Mouse (Mus musculus) cerebellum, adult 2 months (tissue): Measurements from ENCODE around the gene Fam24a. TPM values are rescaled to one million over a fixed set of nuclear protein-coding genes. Genes with fewer than 3 reads are reported as not detected.

Experiments used
- DNase-seq, 2 experiments: peaks; one replicate each; pipeline ENCODE4 v3.0.0; 2021
- H3K27ac ChIP-seq: fragments of 200-500 bp; 2 replicates; pipeline ENCODE4 v1.5.1; 2012; ENCODE audit warnings: low read length, control low read depth, inconsistent platforms; ENCODE audit not compliant: insufficient read depth
- H3K27me3 ChIP-seq: fragments of 200-500 bp; 2 replicates; pipeline ENCODE4 v1.6.1; 2012; ENCODE audit warnings: inconsistent platforms, mild to moderate bottlenecking, low read length, moderate library complexity; ENCODE audit not compliant: control insufficient read depth, insufficient read depth
- H3K4me1 ChIP-seq: fragments of 200-500 bp; 2 replicates; pipeline ENCODE4 v1.6.1; 2011; ENCODE audit warnings: low read length; ENCODE audit not compliant: control insufficient read depth, insufficient read depth
- H3K4me3 ChIP-seq: fragments of 200-500 bp; replicated peaks from 2 replicates; pipeline ENCODE3; 2011; ENCODE audit warnings: mild to moderate bottlenecking, low read depth, low read length, control low read depth; ENCODE audit not compliant: insufficient read depth
- CTCF ChIP-seq: fragments of 200-500 bp; IDR thresholded peaks from 2 replicates; pipeline ENCODE4 v1.5.1; 2011; ENCODE audit warnings: low read depth, mild to moderate bottlenecking, control low read depth, low read length, moderate library complexity, borderline replicate concordance; ENCODE audit not compliant: insufficient read depth
- POLR2A ChIP-seq: fragments of 200-500 bp; IDR thresholded peaks from 2 replicates; pipeline ENCODE4 v1.6.1; 2011; ENCODE audit warnings: low read length, control low read depth, borderline replicate concordance; ENCODE audit not compliant: insufficient read depth
- WGBS: fragments of 180-500 bp; shearing (Covaris S2); methylation state at CpG from one replicate; pipeline ENCODE4 v1.1.7; 2018; 5-methylcytosine and 5-hydroxymethylcytosine counted together
- polyA plus RNA-seq: library from polyadenylated mRNA; depleted of rRNA; stranded (reverse); fragments of >200 nt; gene quantifications from 2 replicates; pipeline ENCODE4 v1.2.3, GENCODE M21; 2012; rRNA removed

Gene Fam24a
- polyA plus RNA-seq = not detected in 2 replicates

DNA sequence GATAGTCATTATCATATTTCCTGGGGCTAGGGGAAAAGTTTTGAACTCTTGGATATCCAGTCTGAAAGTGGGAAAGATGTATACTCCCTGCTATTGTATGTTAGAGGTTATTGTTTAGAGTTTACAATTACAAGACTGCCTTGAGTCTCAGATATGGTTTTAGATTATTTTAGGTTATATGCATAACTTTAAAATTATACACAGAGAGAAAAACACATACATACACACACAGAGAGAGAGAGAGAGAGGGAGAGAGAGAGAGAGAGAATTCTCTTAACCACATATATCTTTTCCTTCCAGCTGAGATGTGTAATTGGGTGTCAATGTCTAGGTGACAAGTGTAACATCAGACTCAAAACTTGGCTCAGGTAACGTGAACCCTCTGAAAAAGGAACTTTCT is at the start of gene Fam24a:
Fam24a (plus strand) TSS at position 301 of the 400 bp plus-strand sequence.
- no peaks in the 10 kb centered on the region for H3K27me3 ChIP-seq
- no peak within 1 kb of the TSS for H3K4me3 ChIP-seq
- H3K4me1 ChIP-seq = no peaks in the 10 kb centered on the region
- no peak for DNase-seq
- WGBS = 46% methylated on average over 1 of the region's 1 CpGs
- H3K27ac ChIP-seq = no peak within 1 kb of the TSS
- TF ChIP-seq CTCF (no peak), POLR2A (no peak)

GRCm38 (mm10) chr7:131297151-131297550 is 36.5 kb upstream of the Fam24a start:
- no peak for TF ChIP-seq POLR2A
- no peak for TF ChIP-seq CTCF
- Histone ChIP-seq H3K27ac (no peak overlapping the region), H3K4me1 (no peaks in the 10 kb centered on the region), H3K4me3 (no peak overlapping the region), H3K27me3 (no peaks in the 10 kb centered on the region)
- WGBS = 74% methylated on average over 8 of the region's 8 CpGs
- DNase-seq = no peak

- WGBS = 80% methylated on average over 8 of the region's 8 CpGs
- no peak for DNase-seq
- H3K27ac ChIP-seq = no peak overlapping the region
- no peak for TF ChIP-seq POLR2A
- TF ChIP-seq CTCF = no peak
- no peak overlapping the region for H3K4me3 ChIP-seq
- H3K4me1 ChIP-seq = no peaks in the 10 kb centered on the region; the same call in 1 of the 2 replicates
- no peaks in the 10 kb centered on the region for H3K27me3 ChIP-seq
Observed at GRCm38 (mm10) chr7:131303340-131303739, 30.3 kb upstream of the Fam24a start.

- Histone ChIP-seq H3K27ac (no peak overlapping the region), H3K4me1 (no peaks in the 10 kb centered on the region; the same call in 1 of the 2 replicates), H3K27me3 (no peaks in the 10 kb centered on the region), H3K4me3 (no peak overlapping the region)
- DNase-seq = no peak
- WGBS = 80% methylated on average over 5 of the region's 5 CpGs
- TF ChIP-seq CTCF (no peak), POLR2A (no peak)
Observed at GRCm38 (mm10) chr7:131306733-131307132, 26.9 kb upstream of the Fam24a start.

DNA sequence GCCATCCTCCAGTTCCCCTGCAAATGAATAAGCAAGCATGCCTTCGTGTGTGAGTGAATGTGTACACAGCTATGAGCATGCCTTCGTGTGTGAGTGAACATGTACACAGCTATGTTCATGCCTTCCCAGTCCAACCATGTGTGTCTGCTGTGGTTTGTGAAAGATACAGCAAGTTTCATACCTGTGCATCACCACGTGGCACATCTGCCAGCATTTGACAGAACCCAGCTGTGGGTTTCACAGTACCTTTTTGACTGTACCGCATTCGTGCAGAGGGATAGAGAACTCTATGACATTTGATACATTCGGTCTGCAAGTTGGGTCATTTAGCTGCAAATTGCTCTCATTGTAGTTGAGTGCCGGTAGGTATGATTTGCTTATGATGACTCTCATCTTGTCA is 19.2 kb upstream of the Fam24a start:
- WGBS = 85% methylated on average over 7 of the region's 7 CpGs
- no peak for DNase-seq
- no peak overlapping the region for H3K27ac ChIP-seq
- H3K27me3 ChIP-seq = no peaks in the 10 kb centered on the region
- no peak for TF ChIP-seq POLR2A
- H3K4me3 ChIP-seq = no peak overlapping the region
- no peaks in the 10 kb centered on the region for H3K4me1 ChIP-seq

DNA sequence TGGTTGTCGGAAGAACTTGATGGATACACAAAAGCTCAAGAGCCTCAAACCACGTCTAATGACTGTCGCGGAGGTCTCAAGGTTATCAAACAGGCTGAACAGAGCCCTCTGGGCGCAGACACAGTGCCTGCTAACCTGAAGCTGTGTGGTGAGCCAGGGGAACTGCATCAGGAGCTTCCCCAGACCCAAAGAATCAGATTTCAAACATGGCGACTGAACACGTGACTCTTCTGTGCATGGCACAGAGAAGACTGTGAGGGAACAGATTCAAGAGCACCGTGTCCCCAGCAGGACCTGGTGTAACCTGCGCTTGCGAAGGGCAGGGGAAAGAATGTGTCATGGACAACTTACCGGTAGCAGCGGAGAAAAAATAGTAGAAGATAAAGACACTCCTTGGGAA is 16.1 kb upstream of the Fam24a start:
- TF ChIP-seq CTCF = no peak
- no peak for TF ChIP-seq POLR2A
- no peak for DNase-seq
- no peaks in the 10 kb centered on the region for H3K4me1 ChIP-seq
- 76% methylated on average over 12 of the region's 12 CpGs for WGBS
- H3K27ac ChIP-seq = no peak overlapping the region
- no peaks in the 10 kb centered on the region for H3K27me3 ChIP-seq
- H3K4me3 ChIP-seq = no peak overlapping the region

GRCm38 (mm10) chr7:131318340-131318739 is 15.3 kb upstream of the Fam24a start:
- no peak overlapping the region for H3K27ac ChIP-seq
- no peak overlapping the region for H3K4me3 ChIP-seq
- WGBS = 82% methylated on average over 7 of the region's 7 CpGs
- DNase-seq = no peak
- no peaks in the 10 kb centered on the region for H3K4me1 ChIP-seq
- TF ChIP-seq CTCF (no peak), POLR2A (no peak)
- no peaks in the 10 kb centered on the region for H3K27me3 ChIP-seq

- Histone ChIP-seq H3K4me3 (no peak within 1 kb of the TSS), H3K4me1 (no peaks in the 10 kb centered on the region), H3K27ac (no peak within 1 kb of the TSS), H3K27me3 (no peaks in the 10 kb centered on the region)
- 28% methylated on average over 2 of the region's 2 CpGs for WGBS
- no peak for DNase-seq
- TF ChIP-seq CTCF (no peak), POLR2A (no peak)
Observed at GRCm38 (mm10) chr7:131322192-131322591, 11.5 kb upstream of the Fam24a start, which contains the start of gene Cuzd1. Gene Cuzd1 (minus strand): TSS chr7:131322292.
